Mouse (Mus musculus) midbrain, embryonic 13.5 days (tissue): ENCODE results near the gene Ahsa2. TPM values are rescaled to one million over a fixed set of nuclear protein-coding genes. Genes with fewer than 3 reads are reported as not detected.
"Not testable (repeated sequence)": the region's sequence is repeated elsewhere in the genome, so short reads cannot be mapped to it uniquely, and the experiment has no call there.

Experiments
- ATAC-seq: fragments of 200-750 bp; cut with Nextera tagmentation; 2 replicates; pipeline ENCODE4 v1.8.0; 2017; ENCODE audit warnings: mild to moderate bottlenecking, moderate TSS enrichment, moderate library complexity
- H3K27ac ChIP-seq: fragments of 300-500 bp; sonication (generic); 2 replicates; pipeline ENCODE4 v1.5.1; 2015; ENCODE audit warnings: inconsistent platforms, mild to moderate bottlenecking, moderate library complexity
- H3K27me3 ChIP-seq: fragments of 300-500 bp; sonication (generic); 2 replicates; pipeline ENCODE4 v1.6.1; 2015; ENCODE audit warnings: mild to moderate bottlenecking, inconsistent platforms
- H3K36me3 ChIP-seq: fragments of 300-500 bp; sonication (generic); 2 replicates; pipeline ENCODE4 v1.6.1; 2015; ENCODE audit warnings: mild to moderate bottlenecking, inconsistent platforms
- H3K4me1 ChIP-seq: fragments of 300-500 bp; sonication (generic); replicated peaks from 2 replicates; pipeline ENCODE4 v1.6.1; 2015; ENCODE audit warnings: inconsistent platforms
- H3K4me2 ChIP-seq: fragments of 300-500 bp; sonication (generic); replicated peaks from 2 replicates; pipeline ENCODE4 v1.6.1; 2015; ENCODE audit warnings: moderate library complexity, mild to moderate bottlenecking, inconsistent platforms
- H3K4me3 ChIP-seq: fragments of 300-500 bp; sonication (generic); replicated peaks from 2 replicates; pipeline ENCODE4 v1.5.1; 2015; ENCODE audit warnings: mild to moderate bottlenecking, inconsistent platforms
- H3K9ac ChIP-seq: fragments of 300-500 bp; sonication (generic); replicated peaks from 2 replicates; pipeline ENCODE4 v1.6.1; 2015; ENCODE audit warnings: mild to moderate bottlenecking, inconsistent platforms
- H3K9me3 ChIP-seq: fragments of 300-500 bp; sonication (generic); 2 replicates; pipeline ENCODE4 v1.6.1; 2016; ENCODE audit warnings: mild to moderate bottlenecking, inconsistent platforms
- WGBS: fragments of 180-500 bp; shearing (Covaris S2); methylation state at CpG from one replicate; pipeline ENCODE4 v1.1.7; 2015; 5-methylcytosine and 5-hydroxymethylcytosine counted together
- microRNA-seq: library from miRNA; unstranded; fragments of <30 nt; microRNA quantifications from one replicate; pipeline ENCODE4, GENCODE M21; 2016
- polyA plus RNA-seq: library from polyadenylated mRNA; unstranded; fragments of >200 nt; fragmentation: Nextera tagmentation; extraction: Ambion mirVana; gene quantifications from 2 replicates; pipeline ENCODE4 v1.2.1, GENCODE M21; 2015

The Ahsa2 gene
- polyA plus RNA-seq, 1 experiment from 2014 or later, result 144 TPM

GRCm38 (mm10) chr11:23489955-23490354 lies 7.9 kb downstream of the Ahsa2 start:
- Histone ChIP-seq H3K27me3 (no peaks in the 10 kb centered on the region), H3K27ac (no peak overlapping the region), H3K4me3 (no peak overlapping the region), H3K4me1 (peaks cover 7% of the 10 kb centered on the region), H3K9me3 (no peaks in the 10 kb centered on the region), H3K9ac (no peak overlapping the region), H3K36me3 (peaks cover 88% of the 10 kb centered on the region), H3K4me2 (no peak overlapping the region)
- ATAC-seq, result no peak
- WGBS, result 100% methylated on average over 1 of the region's 1 CpGs

- peaks cover 22% of the 10 kb centered on the region for H3K36me3 ChIP-seq
Observed at GRCm38 (mm10) chr11:23465862-23466261, 32.0 kb downstream of the Ahsa2 start.

More at GRCm38 (mm10) chr11:23465862-23466261, 32.0 kb downstream of the Ahsa2 start:
- H3K9me3 ChIP-seq, ATAC-seq, H3K27ac ChIP-seq, H3K4me1 ChIP-seq, H3K9ac ChIP-seq, H3K4me3 ChIP-seq, H3K27me3 ChIP-seq, H3K4me2 ChIP-seq: not testable (repeated sequence)
- 94% methylated on average over 2 of the region's 2 CpGs for WGBS

Small RNA genes lying within 50 kb of the gene (microRNA-seq; reads per million reads assigned to microRNA genes)
- gene Gm47279, result not detected

Other genes with a start within 250 kb of the Ahsa2 start
- 86.6 and 89.4 TPM in 2 replicates for gene Xpo1, start 242.0 kb downstream of the Ahsa2 start, polyA plus RNA-seq
- 31.3 and 36.2 TPM in 2 replicates for gene Usp34, start 191.1 kb downstream of the Ahsa2 start, polyA plus RNA-seq
- gene 1700093K21Rik, start 23.1 kb upstream of the Ahsa2 start, polyA plus RNA-seq, result 0.16 TPM in 1 of 2 replicates, not detected in the other
- gene 0610010F05Rik, start 135.6 kb upstream of the Ahsa2 start, polyA plus RNA-seq, result 141 and 149 TPM in 2 replicates
- 13.3 and 14.7 TPM in 2 replicates for gene Pus10, start 167.6 kb upstream of the Ahsa2 start, polyA plus RNA-seq
- gene Pex13, start 167.9 kb upstream of the Ahsa2 start, polyA plus RNA-seq, result 34.7 and 41.8 TPM in 2 replicates